Mouse (Mus musculus) CH12.LX (cell line): Measurements from ENCODE around the gene Psma6. TPM values are rescaled to one million over a fixed set of nuclear protein-coding genes. Genes with fewer than 3 reads are reported as not detected.

Experiments used
- DNase-seq: peaks from one replicate; pipeline ENCODE4 v3.0.0-alpha.2; 2013; ENCODE audit errors: extremely low read depth
- H3K27ac ChIP-seq: 2 replicates; pipeline ENCODE4 v1.5.1; 2012; ENCODE audit warnings: low read depth, mild to moderate bottlenecking, control low read depth, moderate library complexity; ENCODE audit not compliant: insufficient read depth
- H3K27me3 ChIP-seq: replicated peaks from 2 replicates; pipeline ENCODE3; 2012; ENCODE audit warnings: inconsistent platforms
- H3K36me3 ChIP-seq, 2 experiments: replicated peaks in 1 of 2; 2 replicates each; pipeline versions ENCODE3 to v1.6.1; 2012; ENCODE audit warnings: inconsistent platforms in 1 of 2, low read length in 1 of 2, mild to moderate bottlenecking in 1 of 2, mixed read lengths in 1 of 2, moderate library complexity in 1 of 2; ENCODE audit not compliant: control insufficient read depth in 1 of 2, insufficient read depth in 1 of 2
- H3K4me1 ChIP-seq, 2 experiments: 2 replicates each; pipeline ENCODE4 v1.6.1; 2012; ENCODE audit warnings: inconsistent platforms in 1 of 2, moderate library complexity in 1 of 2; ENCODE audit not compliant: insufficient read depth in 2 of 2, control insufficient read depth in 1 of 2
- H3K4me2 ChIP-seq: 2 replicates; pipeline ENCODE4 v1.6.1; 2012; ENCODE audit warnings: low read depth, mild to moderate bottlenecking, control low read depth; ENCODE audit not compliant: poor library complexity, insufficient read depth, severe bottlenecking
- H3K4me3 ChIP-seq, 3 experiments: fragments of 150-350 bp in 1 of 3; sonication (generic) in 1 of 3; replicated peaks in 1 of 3; 2 replicates each; pipeline versions ENCODE3 to v1.5.1; 2011 to 2012; ENCODE audit warnings: low read depth in 2 of 3, low read length in 2 of 3, mild to moderate bottlenecking in 2 of 3, moderate library complexity in 2 of 3, control low read depth in 1 of 3, improper control_type of control experiment in 1 of 3, inconsistent platforms in 1 of 3, mixed read lengths in 1 of 3; ENCODE audit not compliant: poor library complexity in 1 of 3
- H3K79me2 ChIP-seq: replicated peaks from 2 replicates; pipeline ENCODE4 v1.6.1; 2012; ENCODE audit warnings: mild to moderate bottlenecking, moderate library complexity; ENCODE audit not compliant: control insufficient read depth, poor library complexity, insufficient read depth, severe bottlenecking; ENCODE audit errors: extremely low read depth
- H3K9ac ChIP-seq: 2 replicates; pipeline ENCODE4 v1.6.1; 2012; ENCODE audit warnings: low read depth, mild to moderate bottlenecking, control low read depth, moderate library complexity; ENCODE audit not compliant: insufficient read depth
- H3K9me3 ChIP-seq: replicated peaks from 2 replicates; pipeline ENCODE3; 2012; ENCODE audit warnings: low read length, inconsistent platforms, mixed read lengths
- CHD2 ChIP-seq: IDR thresholded peaks from 2 replicates; pipeline ENCODE4 v1.6.1; 2011; ENCODE audit warnings: low read length, improper control_type of control experiment
- CTCF ChIP-seq, 2 experiments: IDR thresholded peaks in 1 of 2; conservative IDR thresholded peaks in 1 of 2; 2 replicates each; pipeline ENCODE4 v1.5.1; 2011 to 2012; ENCODE audit warnings: low read depth in 2 of 2, low read length in 2 of 2, improper control_type of control experiment in 1 of 2, inconsistent platforms in 1 of 2, mild to moderate bottlenecking in 1 of 2, moderate library complexity in 1 of 2
- ETS1 ChIP-seq: conservative IDR thresholded peaks from 2 replicates; pipeline ENCODE4 v1.6.1; 2012; ENCODE audit warnings: low read depth, mild to moderate bottlenecking, inconsistent platforms, low read length, improper control_type of control experiment, moderate library complexity
- GABPA ChIP-seq: IDR thresholded peaks from 2 replicates; pipeline ENCODE4 v1.6.1; 2012; ENCODE audit warnings: low read depth, low read length, improper control_type of control experiment, inconsistent platforms; ENCODE audit not compliant: insufficient replicate concordance
- JUN ChIP-seq: IDR thresholded peaks from 2 replicates; pipeline ENCODE4 v1.6.1; 2011; ENCODE audit warnings: low read depth, mild to moderate bottlenecking, low read length, improper control_type of control experiment, moderate library complexity; ENCODE audit not compliant: insufficient read depth
- JUND ChIP-seq: conservative IDR thresholded peaks from 2 replicates; pipeline ENCODE4 v1.6.1; 2011; ENCODE audit warnings: low read depth, low read length, improper control_type of control experiment
- KAT2A ChIP-seq: IDR thresholded peaks from 2 replicates; pipeline ENCODE4 v1.6.1; 2012; ENCODE audit warnings: low read length, improper control_type of control experiment, inconsistent platforms; ENCODE audit not compliant: insufficient replicate concordance
- MAFK ChIP-seq: IDR thresholded peaks from 2 replicates; pipeline ENCODE4 v1.6.1; 2011; ENCODE audit warnings: low read length, improper control_type of control experiment; ENCODE audit not compliant: insufficient replicate concordance
- MEF2A ChIP-seq: IDR thresholded peaks from 2 replicates; pipeline ENCODE4 v1.6.1; 2014; ENCODE audit warnings: low read depth, mild to moderate bottlenecking, inconsistent platforms, low read length, improper control_type of control experiment, borderline replicate concordance
- NRF1 ChIP-seq: IDR thresholded peaks from 2 replicates; pipeline ENCODE4 v1.6.1; 2014; ENCODE audit warnings: low read depth, mild to moderate bottlenecking, inconsistent platforms, low read length, improper control_type of control experiment, moderate library complexity
- PAX5 ChIP-seq: IDR thresholded peaks from 2 replicates; pipeline ENCODE4 v1.6.1; 2012; ENCODE audit warnings: low read length, inconsistent platforms, mixed read lengths
- RCOR1 ChIP-seq: conservative IDR thresholded peaks from 2 replicates; pipeline ENCODE4 v1.6.1; 2012; ENCODE audit warnings: low read depth, mild to moderate bottlenecking, inconsistent platforms, low read length, improper control_type of control experiment
- SIN3A ChIP-seq: IDR thresholded peaks from 2 replicates; pipeline ENCODE4 v1.6.1; 2012; ENCODE audit warnings: low read length, improper control_type of control experiment, inconsistent platforms
- USF2 ChIP-seq: conservative IDR thresholded peaks from 2 replicates; pipeline ENCODE4 v1.6.1; 2011; ENCODE audit warnings: low read depth, low read length, improper control_type of control experiment
- ZNF384 ChIP-seq: IDR thresholded peaks from 2 replicates; pipeline ENCODE4 v1.6.1; 2012; ENCODE audit warnings: low read depth, low read length, improper control_type of control experiment, inconsistent platforms
- dilution Hi-C: fragments of 300-500 bp; cut with MboI; formaldehyde crosslinking; loops from 2 replicates; pipeline ENCODE4 v1.14.3; 2020; ENCODE audit warnings: low sequenced_read_pairs; ENCODE audit not compliant: extremely low pct_unique_long_range_greater_than_20kb, extremely low pct_ligation_motif_present
- in situ Hi-C: fragments of 300-500 bp; cut with MboI; formaldehyde crosslinking; loops from 3 replicates; pipeline ENCODE4 v1.14.3; 2019; ENCODE audit warnings: low sequenced_read_pairs, low pct_ligation_motif_present, low pct_unique_long_range_greater_than_20kb, mixed read lengths
- polyA plus RNA-seq: library from polyadenylated mRNA; unstranded; fragments of >175 nt; gene quantifications from 2 replicates; pipeline ENCODE4 v1.2.1, GENCODE M21; 2012; ENCODE audit warnings: low read depth; ENCODE audit not compliant: insufficient read length
- total RNA-seq, 2 experiments: library from RNA; depleted of rRNA; stranded (reverse); fragments of 300-350 nt in 1 of 2; fragments of >200 nt in 1 of 2; gene quantifications; 2 replicates each; pipeline ENCODE4 v1.2.3; 2012 to 2014

Gene Psma6
- total and polyA plus RNA-seq, 3 experiments: 271 to 585 (median 307) TPM

GRCm38 (mm10) chr12:55456893-55457292 lies 72.9 kb downstream of the Psma6 start:
- Histone ChIP-seq H3K4me3 (no peak overlapping the region), H3K9me3 (no peaks in the 10 kb centered on the region), H3K79me2 (no peaks in the 10 kb centered on the region), H3K4me1 (peaks cover 45 to 81% of the 10 kb centered on the region in 2 experiments), H3K27ac (no peak overlapping the region), H3K4me2 (no peak overlapping the region), H3K27me3 (no peaks in the 10 kb centered on the region), H3K36me3 (no peaks in the 10 kb centered on the region), H3K9ac (no peak overlapping the region)
- no peak for DNase-seq
- in situ Hi-C loops: no loop called here
- peak; percentile 38; the same call in 1 of the 2 replicates for TF ChIP-seq ZNF384
- TF ChIP-seq JUN: no peak
- TF ChIP-seq MAFK: no peak
- TF ChIP-seq RCOR1: no peak
- TF ChIP-seq USF2: no peak
- dilution Hi-C loops: no loop called here

- no peaks in the 10 kb centered on the region for H3K79me2 ChIP-seq
- no peak for DNase-seq
- dilution Hi-C loops: no loop called here
- TF ChIP-seq JUND (no peak), PAX5 (no peak), GABPA (no peak), KAT2A (no peak), ETS1 (no peak), CHD2 (no peak)
- TF ChIP-seq, all 38 proteins: peak for 0
- no peak overlapping the region for H3K27ac ChIP-seq
- no peaks in the 10 kb centered on the region for H3K9me3 ChIP-seq
- H3K27me3 ChIP-seq: no peaks in the 10 kb centered on the region
- H3K4me2 ChIP-seq: no peak overlapping the region
- H3K4me3 ChIP-seq: no peak overlapping the region
- H3K36me3 ChIP-seq: no peaks in the 10 kb centered on the region
- in situ Hi-C loops: no loop called here
- H3K9ac ChIP-seq: no peak overlapping the region
- peaks cover 48 to 86% of the 10 kb centered on the region in 2 experiments for H3K4me1 ChIP-seq
Measured at GRCm38 (mm10) chr12:55459739-55460138, 75.7 kb downstream of the Psma6 start.

GRCm38 (mm10) chr12:55460900-55461299 lies 76.9 kb downstream of the Psma6 start:
- dilution Hi-C loops: no loop called here
- Histone ChIP-seq H3K79me2 (no peaks in the 10 kb centered on the region), H3K9me3 (no peaks in the 10 kb centered on the region), H3K4me1 (peaks cover 45 to 96% of the 10 kb centered on the region in 2 experiments), H3K4me2 (peak overlapping the region; percentile 37), H3K27me3 (no peaks in the 10 kb centered on the region), H3K36me3 (no peaks in the 10 kb centered on the region), H3K4me3 (no peak overlapping the region), H3K27ac (peak overlapping the region; percentile 66), H3K9ac (peak overlapping the region; percentile 8; the same call in 1 of the 2 replicates)
- in situ Hi-C loops: no loop called here
- DNase-seq: no peak
- TF ChIP-seq MEF2A: 0 out of 2 replicates have a peak, but pooled peaks have one; percentile 47
- TF ChIP-seq SIN3A: no peak
- TF ChIP-seq JUN: no peak
- TF ChIP-seq CTCF (conservative IDR thresholded peaks at IDR 0.05 in 1 of 2, IDR thresholded peaks at IDR 0.05 in 1 of 2; ENCODE audit: low read depth in 2 of 2, low read length in 2 of 2): no peak
- no peak for TF ChIP-seq PAX5
- TF ChIP-seq ETS1: peak; percentile 31; the same call in 1 of the 2 replicates
- no peak for TF ChIP-seq NRF1
- peak; percentile 73 for TF ChIP-seq ZNF384
- TF ChIP-seq USF2: no peak
- no peak for TF ChIP-seq GABPA
